Mouse (Mus musculus): Measurements from ENCODE around the gene Mapk1.

The Mapk1 gene

GRCm38 (mm10) chr16:17082121-17082792, 99.1 kb downstream of the Mapk1 start:
- no peak for DNase-seq (ENCODE audit: low read depth, low spot score)

GRCm38 (mm10) chr16:17085636-17086035, 102.5 kb downstream of the Mapk1 start:
- DNase-seq (ENCODE audit: low read depth, low spot score), result no peak

- no peak for DNase-seq (ENCODE audit: low read depth, low spot score)
Observed at GRCm38 (mm10) chr16:17086241-17086640, 103.1 kb downstream of the Mapk1 start.

GRCm38 (mm10) chr16:17086669-17087193, 103.5 kb downstream of the Mapk1 start:
- DNase-seq (ENCODE audit: low read depth, low spot score), result no peak

- DNase-seq (ENCODE audit: low read depth, low spot score), result no peak
Observed at GRCm38 (mm10) chr16:17088346-17088745, 105.2 kb downstream of the Mapk1 start.

- no peak for DNase-seq (ENCODE audit: low read depth, low spot score)
Observed at GRCm38 (mm10) chr16:17096938-17097337, 113.8 kb downstream of the Mapk1 start.

Measured in ZHBTc4 (cell line).